Mouse (Mus musculus): ENCODE results near the gene 4933428G20Rik.

4933428G20Rik gene

GRCm38 (mm10) chr11:97499865-97500719 lies at the start of gene 4933428G20Rik:
Gene 4933428G20Rik, minus strand, starts transcription at chr11:97500340.
- in situ Hi-C loops (cut with MboI; ENCODE audit: low sequenced_read_pairs) = no loop called here

DNA sequence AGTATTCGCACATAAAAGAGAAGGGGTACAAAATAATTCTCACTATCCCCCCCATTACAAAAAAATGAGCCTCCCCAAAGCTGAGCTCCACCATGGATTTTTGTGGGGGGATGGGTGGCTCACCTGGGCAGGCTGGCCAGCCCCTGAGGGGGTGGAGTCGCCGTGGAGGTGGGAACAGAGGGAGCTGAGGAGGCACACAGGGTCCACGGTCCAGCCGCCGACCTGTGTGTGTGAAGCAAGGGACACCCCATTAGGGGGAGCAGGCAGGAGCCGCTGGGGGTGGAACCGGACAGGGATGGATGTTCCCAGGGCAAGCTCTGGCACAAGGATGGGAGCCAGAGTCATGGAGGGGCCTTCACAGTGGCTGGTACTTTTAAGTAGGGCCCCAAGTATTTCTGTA lies 48.6 kb upstream of the 4933428G20Rik start:
- in situ Hi-C loops (cut with MboI; ENCODE audit: low sequenced_read_pairs) = no loop called here

GRCm38 (mm10) chr11:97547957-97548706 lies 48.0 kb upstream of the 4933428G20Rik start:
- in situ Hi-C loops (cut with MboI; ENCODE audit: low sequenced_read_pairs) = no loop called here

DNA sequence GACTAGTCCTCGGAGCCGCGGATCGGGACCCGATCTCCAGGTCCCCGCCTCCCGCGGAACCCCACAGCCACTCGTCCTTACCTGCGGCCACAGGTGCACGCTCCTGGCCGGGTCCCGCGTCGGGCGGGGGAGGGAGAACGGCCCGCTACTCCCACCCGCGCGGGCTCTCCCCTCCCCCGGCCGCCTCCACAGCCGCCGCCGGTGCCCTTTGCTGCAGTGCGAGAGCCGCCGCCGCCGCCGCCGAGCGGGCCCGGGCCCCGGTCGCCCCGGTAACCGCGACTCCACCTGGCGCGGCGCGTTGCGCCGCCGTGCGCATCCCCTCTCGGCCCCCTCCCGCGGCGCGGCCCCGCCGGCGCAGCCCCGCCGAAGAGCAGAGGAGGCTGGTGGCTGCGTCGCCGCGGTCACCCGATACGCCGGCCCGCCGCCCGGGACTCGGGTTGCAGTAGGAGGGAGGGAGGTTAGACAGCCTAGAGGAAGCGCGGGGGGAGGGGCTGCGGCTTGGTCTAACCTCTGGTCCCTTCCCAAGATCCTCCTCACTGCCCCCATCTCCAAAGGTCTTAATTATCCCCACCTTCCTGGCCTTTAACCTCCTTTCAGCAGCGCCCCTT lies 46.8 kb upstream of the 4933428G20Rik start:
- in situ Hi-C loops (cut with MboI; ENCODE audit: low sequenced_read_pairs) = no loop called here

DNA sequence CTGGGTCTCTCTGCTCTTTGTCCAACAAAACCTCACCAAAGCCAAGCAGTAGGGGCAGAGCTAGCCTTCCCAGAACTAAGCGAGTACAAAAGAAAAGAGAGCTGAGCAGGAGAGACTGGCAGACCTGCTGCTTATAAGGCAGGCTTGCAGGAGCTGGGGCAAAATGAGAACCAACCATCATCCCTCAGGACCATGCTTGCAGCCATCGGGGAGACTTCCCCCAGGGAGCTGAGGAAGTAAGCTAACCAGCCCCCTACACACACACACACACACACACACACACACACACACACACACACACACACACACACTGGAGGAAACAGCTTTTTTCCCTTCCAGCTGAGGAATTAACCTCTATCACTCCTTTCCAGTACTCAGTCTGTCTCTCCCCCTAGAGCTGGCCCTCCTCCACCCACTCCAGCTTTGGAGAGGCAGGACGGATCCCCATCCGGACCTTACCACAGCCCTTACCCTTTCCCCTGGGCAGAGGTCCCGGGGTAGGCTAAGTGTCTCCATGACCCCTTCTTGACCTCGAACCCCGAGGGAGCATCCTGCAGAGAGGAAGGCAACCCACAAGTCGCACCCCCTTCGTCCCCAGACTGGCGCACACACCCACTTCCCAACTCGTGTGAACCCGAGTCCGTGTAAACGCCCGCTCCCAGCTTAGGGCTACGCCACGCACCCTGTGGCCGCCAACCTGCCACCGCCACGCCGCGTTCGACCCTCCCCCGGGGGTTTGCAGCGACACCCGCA lies 45.8 kb upstream of the 4933428G20Rik start:
- in situ Hi-C loops (cut with MboI; ENCODE audit: low sequenced_read_pairs) = no loop called here

DNA sequence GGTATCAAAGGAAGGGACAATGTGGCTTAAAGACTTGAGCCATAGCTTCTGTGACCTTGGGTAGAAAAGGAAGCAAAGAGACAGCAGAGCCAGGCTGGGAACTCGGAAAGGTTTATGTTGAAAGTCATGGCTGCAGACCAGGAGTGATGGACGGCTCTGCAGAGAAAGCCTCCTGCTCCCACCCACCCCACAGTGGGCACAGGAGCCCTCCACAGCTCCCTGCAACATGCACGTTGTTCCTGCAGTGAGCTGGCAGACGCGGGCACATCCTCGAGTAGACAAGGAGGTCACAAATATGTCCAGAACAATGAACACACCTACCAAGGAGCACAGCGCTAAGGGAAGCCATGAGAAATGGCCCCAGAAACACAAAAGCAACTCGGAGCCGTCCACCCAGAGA lies 43.7 kb upstream of the 4933428G20Rik start:
- in situ Hi-C loops (cut with MboI; ENCODE audit: low sequenced_read_pairs) = no loop called here

DNA sequence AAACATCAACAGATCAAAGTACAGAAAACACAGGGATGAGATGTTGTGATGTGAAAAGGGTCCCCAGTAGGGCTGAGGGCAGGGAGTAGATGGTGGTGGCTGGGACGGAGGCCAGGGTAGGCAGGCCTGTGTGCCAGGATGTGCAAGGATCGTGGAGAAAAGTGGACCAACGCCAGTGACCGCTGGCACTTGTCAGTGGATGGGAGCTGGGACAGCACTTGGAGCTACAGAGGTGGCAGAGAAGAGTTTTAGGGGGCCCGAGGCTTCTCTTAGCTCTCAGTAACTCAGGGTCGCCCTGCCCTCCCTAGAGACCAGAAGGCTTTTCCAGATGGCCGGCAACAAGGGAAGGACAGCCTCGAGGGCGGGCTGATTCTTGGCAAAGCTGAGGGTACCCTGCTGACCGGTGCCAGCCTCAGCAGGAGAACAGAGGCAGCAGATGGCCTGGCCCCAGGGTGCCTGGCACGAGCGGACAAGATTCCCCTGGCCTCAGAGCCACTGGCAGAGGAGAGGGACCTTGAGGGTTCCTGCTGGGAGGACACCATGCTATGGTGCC lies 43.1 kb upstream of the 4933428G20Rik start:
- in situ Hi-C loops (cut with MboI; ENCODE audit: low sequenced_read_pairs) = no loop called here

DNA sequence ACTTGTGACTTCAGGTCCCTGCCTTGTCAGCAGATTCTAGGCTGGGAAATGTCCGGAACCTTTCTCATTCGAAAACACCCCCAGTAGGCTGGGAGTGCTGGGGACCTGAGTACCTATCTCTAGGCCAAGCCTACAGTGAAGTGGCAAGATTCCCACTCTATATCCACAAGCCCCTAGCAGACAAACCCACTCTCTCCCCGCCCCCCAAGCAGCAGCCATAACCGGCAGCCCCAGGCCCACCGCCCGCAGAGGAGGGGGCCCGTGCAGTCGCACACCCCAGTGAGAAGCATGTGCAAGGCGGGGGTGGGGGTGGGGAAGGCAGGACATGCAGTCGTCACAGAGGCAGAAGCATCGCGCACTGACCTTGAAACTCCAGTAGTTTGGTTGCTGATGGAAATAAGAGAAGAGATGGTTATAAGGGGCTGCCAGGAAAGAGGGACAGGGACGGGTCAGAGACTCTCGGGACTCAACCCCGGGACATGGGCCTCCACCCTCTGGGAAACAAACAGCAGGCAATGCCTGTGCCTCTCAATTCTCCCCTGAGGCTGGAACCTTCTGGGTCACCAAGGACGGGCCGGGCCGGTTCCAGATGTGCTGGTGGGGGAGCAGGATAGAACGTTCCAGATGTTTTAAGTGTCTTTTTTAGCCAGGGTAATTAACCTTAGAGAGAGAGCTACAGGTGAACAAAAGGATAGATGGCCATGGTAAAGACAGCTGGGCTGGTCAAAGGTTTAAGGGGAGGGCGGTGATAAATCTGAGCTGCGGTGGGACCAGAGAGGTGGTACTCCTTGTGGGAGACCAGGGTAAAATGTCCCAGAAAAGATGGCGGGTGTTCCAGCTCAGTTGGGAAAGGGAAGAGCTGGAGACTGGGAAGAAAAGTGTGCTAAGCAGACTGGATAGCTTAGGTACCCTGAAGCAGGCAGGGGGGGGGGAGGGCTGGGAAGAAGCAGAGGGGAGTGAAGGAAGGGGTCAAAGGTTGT lies 42.3 kb upstream of the 4933428G20Rik start:
- in situ Hi-C loops (cut with MboI; ENCODE audit: low sequenced_read_pairs) = no loop called here

DNA sequence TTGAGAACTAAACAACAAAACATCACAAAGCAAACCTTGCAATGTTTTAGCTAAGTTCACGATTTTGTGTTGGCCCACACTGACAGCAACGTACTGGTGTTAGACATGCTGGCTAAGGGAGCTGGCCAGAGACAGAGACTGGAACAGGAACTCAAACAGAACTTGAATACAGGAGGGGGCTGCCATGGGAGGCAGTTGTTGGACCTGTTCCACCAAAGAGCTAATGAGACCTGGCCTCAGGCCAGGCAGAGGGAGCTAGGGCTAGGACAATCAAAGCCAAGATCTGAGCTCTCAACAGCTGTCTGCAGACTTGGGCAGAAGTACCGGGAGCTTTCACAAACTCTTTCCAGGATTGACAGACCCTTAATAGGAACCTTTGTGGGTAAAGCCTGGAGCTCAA lies 40.5 kb upstream of the 4933428G20Rik start:
- in situ Hi-C loops (cut with MboI; ENCODE audit: low sequenced_read_pairs) = no loop called here

GRCm38 (mm10) chr11:97540136-97540535 lies 40.0 kb upstream of the 4933428G20Rik start:
- in situ Hi-C loops (cut with MboI; ENCODE audit: low sequenced_read_pairs) = no loop called here

- in situ Hi-C loops (cut with MboI; ENCODE audit: low sequenced_read_pairs) = no loop called here
These were observed 39.5 kb upstream of the 4933428G20Rik start for GRCm38 (mm10) chr11:97539622-97540021.

- in situ Hi-C loops (cut with MboI; ENCODE audit: low sequenced_read_pairs) = no loop called here
These were observed 37.5 kb upstream of the 4933428G20Rik start for GRCm38 (mm10) chr11:97537580-97538089.

GRCm38 (mm10) chr11:97536835-97537579 lies 36.9 kb upstream of the 4933428G20Rik start:
- in situ Hi-C loops (cut with MboI; ENCODE audit: low sequenced_read_pairs) = no loop called here

GRCm38 (mm10) chr11:97536083-97536747 lies 36.1 kb upstream of the 4933428G20Rik start:
- in situ Hi-C loops (cut with MboI; ENCODE audit: low sequenced_read_pairs) = no loop called here

DNA sequence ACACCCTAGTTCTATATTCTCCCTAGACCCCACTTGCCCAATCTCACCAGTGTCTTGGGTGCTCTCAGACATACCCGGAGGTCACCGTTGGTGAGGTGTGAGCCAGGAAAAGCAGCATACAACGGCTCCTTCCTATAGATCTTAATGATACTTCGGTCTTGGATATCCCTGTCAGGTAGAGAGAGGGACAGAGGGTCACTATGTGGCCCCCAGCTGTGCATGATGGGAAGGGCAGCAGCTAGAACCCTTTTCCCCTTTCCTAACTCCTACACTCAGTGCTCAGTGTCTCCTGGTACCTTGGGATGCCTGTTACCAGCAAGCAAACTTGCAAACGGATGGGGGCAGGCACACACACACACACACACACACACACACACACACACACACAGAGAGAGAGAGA lies 35.5 kb upstream of the 4933428G20Rik start:
- in situ Hi-C loops (cut with MboI; ENCODE audit: low sequenced_read_pairs) = no loop called here

DNA sequence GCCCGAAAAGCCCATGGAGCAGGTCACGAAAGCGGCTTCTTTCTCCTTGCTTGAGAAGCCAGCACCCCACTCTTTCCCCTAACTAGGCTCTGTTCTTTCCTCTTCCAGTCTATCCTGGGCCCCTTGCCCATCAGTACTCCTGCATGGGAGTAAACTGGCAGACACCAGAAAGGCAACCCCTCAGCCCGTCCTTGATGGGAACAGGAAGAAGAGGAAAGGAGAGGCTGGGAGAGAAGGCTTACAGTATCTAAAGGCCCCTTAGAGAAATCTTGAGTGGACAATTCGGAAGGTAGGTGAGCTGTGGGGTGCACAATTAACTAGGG lies 35.1 kb upstream of the 4933428G20Rik start:
- in situ Hi-C loops (cut with MboI; ENCODE audit: low sequenced_read_pairs) = no loop called here

GRCm38 (mm10) chr11:97534442-97535307 lies 34.5 kb upstream of the 4933428G20Rik start:
- in situ Hi-C loops (cut with MboI; ENCODE audit: low sequenced_read_pairs) = no loop called here
